ENCODE assay signal across 9 mouse cellular contexts in the genomic region with DNA sequence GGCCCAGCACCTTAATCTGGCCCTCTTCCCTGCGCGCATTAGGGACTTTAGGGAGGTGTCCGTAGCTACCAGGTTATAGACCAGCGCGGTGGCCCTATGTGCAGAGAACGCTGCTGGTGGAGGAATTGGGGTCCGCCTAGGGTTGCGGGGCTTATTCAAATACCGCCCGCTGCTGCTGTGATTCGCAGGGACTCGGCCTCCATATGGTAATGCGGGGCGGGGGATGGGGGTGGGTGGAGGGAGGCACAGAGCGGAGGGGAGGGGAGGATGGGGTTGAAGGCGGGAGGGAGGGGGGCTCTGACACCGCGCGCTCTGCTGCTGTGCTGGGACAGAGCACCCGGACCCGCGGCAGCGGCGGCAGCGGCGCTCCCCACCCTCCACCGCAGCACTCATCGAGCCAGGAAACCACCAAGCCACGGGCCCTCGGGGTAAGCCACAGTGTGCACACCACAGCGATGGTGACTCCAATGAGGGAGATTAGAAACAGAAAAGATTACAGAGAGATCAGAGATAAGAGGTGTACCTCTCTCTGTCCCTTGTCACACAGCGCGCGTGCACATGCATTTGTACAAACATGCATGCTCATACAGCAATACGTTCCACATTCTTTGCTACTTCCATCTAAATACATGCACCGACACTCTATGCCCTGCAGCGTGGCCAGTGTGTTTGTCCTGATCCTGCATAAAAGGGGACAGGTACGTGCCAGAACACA.
DNase-seq lines count a peak whose midpoint lies in the region; ATAC-seq and TF ChIP-seq lines count a peak whose summit lies in the region.
"Had no signal": no experiment of that assay in that cellular context is flagged by ENCODE, and none has a peak within 500 bp of the region (broad histone marks: within the 10 kb centered on the region; RNA-seq: fewer than 3 reads in every experiment).

No protein-coding gene starts in this region.

- H3K4me3 ChIP-seq in megakaryocyte, embryonic 14.5 days (replicated peaks): peak overlapping the region; percentile 56
- H3K4me3 ChIP-seq in intestine, embryonic 14.5 days (ENCODE audit: low read depth, low read length): peak overlapping the region; percentile 15; the same call in 1 of the 2 replicates
- no peak overlapping the region for H3K4me3 ChIP-seq in liver, postnatal 0 days (ENCODE audit: low read depth, low read length)

- H3K27me3 ChIP-seq in megakaryocyte, embryonic 14.5 days (replicated peaks): peaks cover 96% of the 10 kb centered on the region
- H3K27me3 ChIP-seq in intestine, embryonic 14.5 days (replicated peaks; ENCODE audit: control insufficient read depth, insufficient read depth, low read length): peaks cover 90% of the 10 kb centered on the region
- H3K27me3 ChIP-seq in liver, postnatal 0 days (ENCODE audit: insufficient read depth, low read length): peaks cover 97% of the 10 kb centered on the region

- TF ChIP-seq EP300 in liver, postnatal 0 days (IDR thresholded peaks at IDR 0.05; ENCODE audit: low read depth): no peak

- no peaks in the 10 kb centered on the region for H3K36me3 ChIP-seq in megakaryocyte, embryonic 14.5 days (replicated peaks; ENCODE audit: low read length)
- no peaks in the 10 kb centered on the region for H3K36me3 ChIP-seq in intestine, embryonic 14.5 days (ENCODE audit: control insufficient read depth, insufficient read depth, low read length)
- no peaks in the 10 kb centered on the region for H3K36me3 ChIP-seq in liver, postnatal 0 days (replicated peaks; ENCODE audit: insufficient read depth, low read length)

- H3K9ac ChIP-seq in intestine, embryonic 14.5 days (ENCODE audit: low read length): no peak overlapping the region
- H3K9ac ChIP-seq in liver, postnatal 0 days (replicated peaks): no peak overlapping the region

- H3K4me1 ChIP-seq in megakaryocyte, embryonic 14.5 days: peaks cover 44% of the 10 kb centered on the region
- H3K4me1 ChIP-seq in intestine, embryonic 14.5 days (replicated peaks; ENCODE audit: control insufficient read depth, insufficient read depth, low read length): peaks cover 3% of the 10 kb centered on the region; the same call in 1 of the 2 replicates
- peaks cover 16% of the 10 kb centered on the region; the same call in 1 of the 2 replicates for H3K4me1 ChIP-seq in liver, postnatal 0 days (ENCODE audit: insufficient read depth)

- no peak for TF ChIP-seq CTCF in liver, postnatal 0 days (IDR thresholded peaks at IDR 0.05; ENCODE audit: low read depth)

- DNase-seq in intestine, embryonic 14.5 days (ENCODE audit: low spot score): peak; percentile 67
- peak; percentile 72 for DNase-seq in neural tube, embryonic 10.5 days (ENCODE audit: extremely low spot score, low spot score)
- DNase-seq in thymus, postnatal 0 days (ENCODE audit: low spot score): no peak
- DNase-seq in gastrocnemius, adult 18-20 months (ENCODE audit: low spot score): no peak
- no peak for DNase-seq in liver, postnatal 0 days

- H3K27ac ChIP-seq in intestine, embryonic 14.5 days (ENCODE audit: low read depth): no peak overlapping the region
- no peak overlapping the region for H3K27ac ChIP-seq in liver, postnatal 0 days (ENCODE audit: low read depth)
- H3K27ac ChIP-seq: macrophage had no signal

- WGBS in intestine, embryonic 14.5 days: under 1% methylated on average over 36 of the region's 38 CpGs
- WGBS in liver, postnatal 0 days (ENCODE audit: insufficient replicate concordance): under 1% methylated on average over 36 of the region's 38 CpGs

- no peaks in the 10 kb centered on the region for H3K9me3 ChIP-seq in megakaryocyte, embryonic 14.5 days
- no peaks in the 10 kb centered on the region; the same call in 1 of the 2 replicates for H3K9me3 ChIP-seq in intestine, embryonic 14.5 days (ENCODE audit: control insufficient read depth, low read length)
- H3K9me3 ChIP-seq in liver, postnatal 0 days (ENCODE audit: low read length): no peaks in the 10 kb centered on the region

- H3K4me2 ChIP-seq in intestine, embryonic 14.5 days (ENCODE audit: low read length): peak overlapping the region; percentile 3; the same call in 1 of the 2 replicates
- H3K4me2 ChIP-seq in liver, postnatal 0 days (ENCODE audit: low read depth, low read length): no peak overlapping the region

- ATAC-seq in megakaryocyte, adult 5-6 weeks (ENCODE audit: poor library complexity, severe bottlenecking): no peak
- ATAC-seq in common myeloid progenitor, adult 5-6 weeks (replicated peaks; ENCODE audit: low read depth, poor library complexity, severe bottlenecking): peak; percentile 27
- ATAC-seq in intestine, embryonic 14.5 days (replicated peaks; ENCODE audit: low FRiP score, low TSS enrichment, low read depth): no peak
- no peak for ATAC-seq in liver, postnatal 0 days

Comparison
In these comparisons a context has a peak if more than half of its experiments do, and no peak if none do; other contexts are left out.
1. DNase-seq: peak in intestine, embryonic 14.5 days (single experiment) and neural tube, embryonic 10.5 days (single experiment); none in thymus, postnatal 0 days (single experiment), gastrocnemius, adult 18-20 months (single experiment) and liver, postnatal 0 days (single experiment).